Mouse (Mus musculus) heart, embryonic 10.5 days (tissue): Measurements from ENCODE around the gene Epb41. TPM values are rescaled to one million over a fixed set of nuclear protein-coding genes. Genes with fewer than 3 reads are reported as not detected.

ENCODE experiments used
- DNase-seq: peaks from one replicate; pipeline ENCODE4 v3.0.0-alpha.2; 2017; ENCODE audit warnings: low spot score
- H3K27ac ChIP-seq: fragments of 300-500 bp; sonication (generic); 2 replicates; pipeline ENCODE4 v1.5.1; 2016; ENCODE audit warnings: mild to moderate bottlenecking
- H3K27me3 ChIP-seq: fragments of 300-500 bp; sonication (generic); 2 replicates; pipeline ENCODE4 v1.6.1; 2016; ENCODE audit warnings: mild to moderate bottlenecking; ENCODE audit not compliant: poor library complexity, insufficient read depth, severe bottlenecking
- H3K36me3 ChIP-seq: fragments of 300-500 bp; sonication (generic); 2 replicates; pipeline ENCODE4 v1.6.1; 2016; ENCODE audit warnings: mild to moderate bottlenecking, moderate library complexity
- H3K4me1 ChIP-seq: fragments of 300-500 bp; sonication (generic); 2 replicates; pipeline ENCODE4 v1.6.1; 2016; ENCODE audit warnings: mild to moderate bottlenecking
- H3K4me3 ChIP-seq: fragments of 300-500 bp; sonication (generic); 2 replicates; pipeline ENCODE4 v1.5.1; 2016; ENCODE audit warnings: mild to moderate bottlenecking, moderate library complexity
- H3K9me3 ChIP-seq: fragments of 300-500 bp; sonication (generic); 2 replicates; pipeline ENCODE4 v1.6.1; 2016; ENCODE audit warnings: mild to moderate bottlenecking, moderate library complexity
- WGBS: fragments of 180-500 bp; shearing (Covaris S2); methylation state at CpG from one replicate; pipeline ENCODE4 v1.1.7; 2016; 5-methylcytosine and 5-hydroxymethylcytosine counted together
- polyA plus RNA-seq: library from polyadenylated mRNA; unstranded; fragments of >200 nt; fragmentation: Nextera tagmentation; extraction: Ambion mirVana; gene quantifications from 2 replicates; pipeline ENCODE4 v1.2.1, GENCODE M21; 2016

The Epb41 gene
- polyA plus RNA-seq, 1 experiment from 2014 or later = 78.8 TPM

GRCm38 (mm10) chr4:131918026-131918533 is 157.0 kb downstream of the Epb41 start:
- H3K4me3 ChIP-seq = peak overlapping the region; percentile 76
- H3K27me3 ChIP-seq = peaks cover 74% of the 10 kb centered on the region
- H3K27ac ChIP-seq = peak overlapping the region; percentile 96
- H3K36me3 ChIP-seq = peaks cover 11% of the 10 kb centered on the region
- WGBS = 52% methylated on average over 7 of the region's 7 CpGs
- peaks cover 87% of the 10 kb centered on the region for H3K4me1 ChIP-seq
- H3K9me3 ChIP-seq = no peaks in the 10 kb centered on the region
- DNase-seq = no peak

DNA sequence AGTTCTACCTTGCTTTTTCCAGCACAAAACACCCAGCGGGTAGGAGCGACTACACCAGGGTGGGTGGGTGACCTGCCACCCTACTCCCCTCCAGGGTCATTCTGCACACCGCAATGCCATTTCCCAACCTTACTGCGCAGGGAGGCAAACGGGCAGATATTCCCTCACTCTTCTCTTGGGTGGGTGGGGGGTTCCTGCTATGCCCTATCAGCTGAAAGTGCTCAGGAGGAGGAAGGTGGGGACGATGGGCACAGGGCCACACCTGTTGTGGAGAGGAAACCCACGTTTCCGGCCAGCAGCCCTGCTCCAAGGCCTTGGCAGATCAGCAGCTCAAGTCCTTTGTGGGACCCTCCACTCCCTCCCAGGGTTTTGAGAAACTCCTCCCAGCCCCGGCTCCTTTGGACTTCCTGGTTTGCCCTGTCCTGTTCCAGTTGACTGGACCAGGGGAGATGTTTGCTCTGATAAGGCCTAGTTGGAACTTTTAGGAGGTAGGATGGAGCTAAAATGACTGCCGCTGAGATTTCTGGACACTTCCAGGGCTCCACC is 158.0 kb downstream of the Epb41 start:
- Histone ChIP-seq H3K27me3 (peaks cover 74% of the 10 kb centered on the region), H3K27ac (peak overlapping the region; percentile 39; the same call in 1 of the 2 replicates), H3K9me3 (no peaks in the 10 kb centered on the region), H3K36me3 (peaks cover under 1% of the 10 kb centered on the region; the same call in 1 of the 2 replicates), H3K4me1 (peaks cover 77% of the 10 kb centered on the region), H3K4me3 (no peak overlapping the region)
- no peak for DNase-seq
- 71% methylated on average over 10 of the region's 10 CpGs for WGBS

DNA sequence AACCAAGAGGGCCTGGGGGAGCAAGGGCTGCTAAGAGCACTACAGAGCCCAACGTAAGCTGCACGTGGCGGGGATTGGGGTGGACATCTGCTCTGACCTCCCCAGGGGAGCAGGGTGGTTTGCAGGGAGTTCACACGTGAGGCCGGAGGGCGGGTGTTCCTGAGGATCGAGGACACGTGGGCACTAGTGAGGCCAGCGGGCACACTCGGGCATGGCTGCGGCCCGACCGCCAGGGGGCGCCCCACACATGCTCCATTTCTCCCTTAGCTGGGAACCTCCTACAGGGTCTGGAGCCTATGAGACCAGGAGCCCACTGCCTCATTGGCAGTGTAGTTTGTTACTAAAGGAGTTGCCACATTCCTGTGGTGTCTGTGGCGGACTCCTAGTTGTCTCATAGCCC is 158.7 kb downstream of the Epb41 start:
- 5% methylated on average over 15 of the region's 15 CpGs for WGBS
- peak; percentile 92 for DNase-seq
- Histone ChIP-seq H3K4me1 (peaks cover 74% of the 10 kb centered on the region), H3K27me3 (peaks cover 72% of the 10 kb centered on the region), H3K9me3 (no peaks in the 10 kb centered on the region), H3K36me3 (no peaks in the 10 kb centered on the region; the same call in 1 of the 2 replicates), H3K4me3 (peak overlapping the region; percentile 51; the same call in 1 of the 2 replicates), H3K27ac (peak overlapping the region; percentile 78; the same call in 1 of the 2 replicates)

DNA sequence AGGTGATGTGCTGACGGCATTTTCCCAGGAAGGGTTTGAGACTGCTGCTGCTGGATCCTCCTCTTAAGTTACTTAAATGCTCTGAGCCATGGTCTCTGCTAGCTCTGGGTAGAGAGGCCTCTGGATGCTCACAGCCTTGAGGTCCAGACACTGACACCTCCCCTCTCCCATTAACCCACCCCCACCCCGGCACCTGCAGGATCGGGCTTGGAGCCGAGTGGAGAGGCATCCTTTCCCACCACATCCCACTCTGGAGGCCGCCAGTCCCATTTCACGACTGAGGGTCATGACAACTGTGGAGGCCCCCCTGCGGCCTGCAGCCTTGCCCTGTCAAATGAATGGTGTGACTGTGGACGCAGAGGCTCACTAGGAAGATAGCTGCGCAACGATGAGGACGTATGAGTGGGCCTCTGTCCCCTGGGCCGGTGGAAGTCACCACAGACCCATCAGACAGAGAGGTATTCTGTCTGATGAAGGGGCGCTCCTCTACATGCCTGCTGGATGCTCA is 159.2 kb downstream of the Epb41 start:
- DNase-seq = no peak
- H3K27ac ChIP-seq = peak overlapping the region; percentile 78; the same call in 1 of the 2 replicates
- peaks cover 67% of the 10 kb centered on the region for H3K27me3 ChIP-seq
- H3K36me3 ChIP-seq = no peaks in the 10 kb centered on the region
- H3K9me3 ChIP-seq = no peaks in the 10 kb centered on the region
- 20% methylated on average over 13 of the region's 13 CpGs for WGBS
- peak overlapping the region; percentile 51 for H3K4me3 ChIP-seq
- peaks cover 72% of the 10 kb centered on the region for H3K4me1 ChIP-seq

- Histone ChIP-seq H3K4me3 (peak overlapping the region; percentile 51), H3K27me3 (peaks cover 59% of the 10 kb centered on the region), H3K4me1 (peaks cover 72% of the 10 kb centered on the region), H3K27ac (peak overlapping the region; percentile 78), H3K36me3 (no peaks in the 10 kb centered on the region), H3K9me3 (no peaks in the 10 kb centered on the region)
- 2% methylated on average over 31 of the region's 31 CpGs for WGBS
- no peak for DNase-seq
Measured at GRCm38 (mm10) chr4:131914891-131915469, 160.1 kb downstream of the Epb41 start.

DNA sequence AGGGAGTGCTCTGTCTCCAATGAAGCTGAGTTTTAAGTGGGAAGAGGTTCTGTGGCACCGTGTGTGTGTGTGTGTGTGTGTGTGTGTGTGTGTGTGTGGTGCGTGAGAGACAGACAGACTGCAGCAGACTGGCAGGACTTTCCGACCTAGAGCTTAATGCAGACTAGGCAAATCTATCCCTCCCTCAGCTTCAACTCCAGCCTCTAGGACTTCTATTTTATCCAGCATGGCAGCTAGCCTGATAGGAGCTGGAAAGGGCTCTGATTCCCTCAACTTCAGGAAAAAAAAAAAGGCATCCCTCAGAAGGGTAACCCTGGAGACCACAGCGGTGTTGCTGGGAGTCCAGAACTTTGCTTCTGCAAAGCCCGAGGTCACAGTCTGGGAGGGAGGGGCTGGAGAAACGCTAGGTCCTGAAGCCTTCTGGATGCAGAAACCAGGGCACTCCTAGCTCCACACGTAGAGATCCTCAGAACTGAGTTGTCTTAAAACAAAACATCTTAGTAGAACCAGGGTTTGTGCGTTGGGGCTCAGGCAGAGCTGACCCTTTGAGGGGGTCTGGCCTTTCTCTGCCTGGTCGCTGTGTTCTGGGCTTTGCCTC is 161.0 kb downstream of the Epb41 start:
- Histone ChIP-seq H3K4me3 (peak overlapping the region; percentile 22; the same call in 1 of the 2 replicates), H3K27ac (peak overlapping the region; percentile 29; the same call in 1 of the 2 replicates), H3K36me3 (no peaks in the 10 kb centered on the region), H3K4me1 (peaks cover 68% of the 10 kb centered on the region), H3K27me3 (peaks cover 51% of the 10 kb centered on the region), H3K9me3 (no peaks in the 10 kb centered on the region)
- DNase-seq = no peak
- 9% methylated on average over 9 of the region's 9 CpGs for WGBS

DNA sequence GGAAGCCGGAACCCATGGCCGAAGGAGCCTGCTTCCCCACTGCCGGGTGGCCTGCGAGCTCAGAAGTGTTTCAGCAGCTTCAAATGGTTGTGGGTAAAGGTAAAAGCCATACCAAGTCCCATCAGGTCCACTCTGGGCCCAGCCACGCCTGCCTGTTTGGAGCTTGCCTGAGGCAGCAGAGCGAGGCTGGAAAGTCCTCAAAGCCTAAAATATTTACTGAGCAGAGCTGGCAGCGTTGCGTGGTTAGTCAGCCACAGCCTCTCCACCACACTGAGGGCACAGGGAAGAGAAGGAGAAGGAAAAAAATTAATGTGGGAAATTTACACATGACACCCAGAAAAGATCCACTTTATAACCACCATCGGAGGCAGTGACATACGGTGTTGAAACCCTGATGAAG is 161.6 kb downstream of the Epb41 start:
- Histone ChIP-seq H3K27me3 (peaks cover 50% of the 10 kb centered on the region), H3K4me1 (peaks cover 62% of the 10 kb centered on the region), H3K9me3 (no peaks in the 10 kb centered on the region), H3K36me3 (no peaks in the 10 kb centered on the region), H3K27ac (no peak overlapping the region), H3K4me3 (no peak overlapping the region)
- no peak for DNase-seq
- WGBS = 56% methylated on average over 10 of the region's 10 CpGs

GRCm38 (mm10) chr4:131911521-131911920 is 163.6 kb downstream of the Epb41 start:
- Histone ChIP-seq H3K27ac (no peak overlapping the region), H3K9me3 (no peaks in the 10 kb centered on the region), H3K4me3 (no peak overlapping the region), H3K27me3 (peaks cover 41% of the 10 kb centered on the region), H3K36me3 (no peaks in the 10 kb centered on the region), H3K4me1 (peaks cover 45% of the 10 kb centered on the region)
- no peak for DNase-seq
- 24% methylated on average over 5 of the region's 5 CpGs for WGBS

DNA sequence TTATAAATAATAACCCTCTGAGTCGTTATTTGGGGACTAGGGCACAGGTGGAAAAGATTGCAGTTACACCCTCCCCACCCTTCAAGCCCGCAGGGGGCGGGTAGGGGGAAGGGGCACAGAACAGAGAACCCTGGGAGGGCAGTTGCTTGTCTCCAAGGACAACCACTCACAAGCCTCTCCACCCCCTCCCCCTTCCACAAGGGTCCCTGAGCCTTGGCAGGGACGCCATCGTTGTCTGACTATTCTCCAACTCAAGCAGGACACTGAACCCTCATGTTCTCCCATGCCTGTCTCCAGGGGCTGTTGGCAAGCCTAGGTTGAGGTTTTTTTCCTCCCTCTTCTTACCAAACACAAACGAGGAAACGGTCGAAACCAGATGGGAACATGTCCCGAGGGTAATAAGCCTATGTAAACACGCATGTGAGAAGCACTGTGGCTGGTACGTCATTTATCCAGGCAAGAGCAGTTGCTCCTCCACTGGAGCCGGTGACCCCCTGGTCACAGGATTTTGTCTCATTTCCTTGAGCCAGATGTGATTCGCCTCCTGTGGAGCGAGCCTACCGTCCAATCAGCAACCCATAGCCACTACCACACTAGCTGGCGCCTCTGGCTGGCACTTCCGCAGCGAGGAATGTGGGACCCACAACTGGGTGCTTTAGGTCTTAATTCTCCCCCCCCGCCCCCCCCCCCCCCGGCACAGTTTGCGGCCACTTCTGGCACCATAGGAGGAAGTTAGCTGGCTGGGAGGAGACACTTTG is 164.7 kb downstream of the Epb41 start:
- Histone ChIP-seq H3K27me3 (peaks cover 32% of the 10 kb centered on the region), H3K4me1 (peaks cover 34% of the 10 kb centered on the region), H3K9me3 (no peaks in the 10 kb centered on the region), H3K27ac (peak overlapping the region; percentile 13; the same call in 1 of the 2 replicates), H3K4me3 (peak overlapping the region; percentile 45), H3K36me3 (peaks cover 10% of the 10 kb centered on the region)
- DNase-seq = no peak
- WGBS = 11% methylated on average over 18 of the region's 21 CpGs

- WGBS = 93% methylated on average over 3 of the region's 3 CpGs
- no peaks in the 10 kb centered on the region for H3K9me3 ChIP-seq
Measured at GRCm38 (mm10) chr4:131907912-131908311, 167.2 kb downstream of the Epb41 start.

GRCm38 (mm10) chr4:131906423-131906822 is 168.7 kb downstream of the Epb41 start:
- Histone ChIP-seq H3K27me3 (no peaks in the 10 kb centered on the region), H3K9me3 (no peaks in the 10 kb centered on the region), H3K27ac (no peak overlapping the region), H3K4me3 (no peak overlapping the region), H3K36me3 (peaks cover 39% of the 10 kb centered on the region), H3K4me1 (peaks cover 18% of the 10 kb centered on the region)
- no peak for DNase-seq
- 69% methylated on average over 6 of the region's 6 CpGs for WGBS

More at GRCm38 (mm10) chr4:131907912-131908311, 167.2 kb downstream of the Epb41 start:
- Histone ChIP-seq H3K27me3 (peaks cover 13% of the 10 kb centered on the region), H3K27ac (no peak overlapping the region), H3K36me3 (peaks cover 25% of the 10 kb centered on the region), H3K4me3 (no peak overlapping the region), H3K4me1 (peaks cover 21% of the 10 kb centered on the region)
- DNase-seq = no peak

DNA sequence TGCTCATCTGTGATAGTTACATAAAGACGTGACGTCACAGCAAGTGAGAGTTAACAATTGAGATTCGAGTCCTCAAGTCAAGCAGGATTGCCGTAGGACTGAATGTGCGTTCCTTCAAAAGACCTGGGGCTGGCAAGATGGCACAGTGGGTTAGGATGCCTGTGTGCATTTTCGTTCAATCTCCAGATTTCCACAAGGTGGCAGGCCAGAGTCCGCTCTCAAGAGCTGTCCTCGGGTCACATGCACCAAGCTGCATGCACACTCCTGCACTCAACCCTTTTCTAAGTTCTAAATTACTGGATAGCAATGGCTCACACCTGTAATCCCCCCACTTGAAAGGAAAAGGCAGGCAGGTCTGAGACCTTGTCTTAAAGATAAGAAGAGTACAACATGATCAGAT is 170.6 kb downstream of the Epb41 start:
- DNase-seq = no peak
- WGBS = 60% methylated on average over 8 of the region's 8 CpGs
- H3K36me3 ChIP-seq = peaks cover 58% of the 10 kb centered on the region
- no peak overlapping the region for H3K27ac ChIP-seq
- no peaks in the 10 kb centered on the region for H3K4me1 ChIP-seq
- no peaks in the 10 kb centered on the region for H3K9me3 ChIP-seq
- H3K4me3 ChIP-seq = no peak overlapping the region
- H3K27me3 ChIP-seq = no peaks in the 10 kb centered on the region
